Mouse (Mus musculus) left cerebral cortex, adult 18-20 months (tissue): Measurements from ENCODE around the gene St13. TPM values are rescaled to one million over a fixed set of nuclear protein-coding genes. Genes with fewer than 3 reads are reported as not detected.

ENCODE experiments used
- DNase-seq, 2 experiments: peaks; one replicate each; pipeline ENCODE4 v3.0.0; 2021 to 2022; ENCODE audit warnings: low spot score in 2 of 2, mixed read lengths in 1 of 2
- total RNA-seq, 2 experiments: library from RNA; stranded (reverse); gene quantifications; 2 replicates each; pipeline ENCODE4 v1.2.3; 2021

The St13 gene
- total RNA-seq, 2 experiments from 2014 or later: 173 to 174 TPM

GRCm38 (mm10) chr15:81366241-81366640, 33.6 kb downstream of the St13 start:
- no peak for DNase-seq

- DNase-seq: no peak
These were observed 34.6 kb downstream of the St13 start for GRCm38 (mm10) chr15:81365246-81365645.

DNA sequence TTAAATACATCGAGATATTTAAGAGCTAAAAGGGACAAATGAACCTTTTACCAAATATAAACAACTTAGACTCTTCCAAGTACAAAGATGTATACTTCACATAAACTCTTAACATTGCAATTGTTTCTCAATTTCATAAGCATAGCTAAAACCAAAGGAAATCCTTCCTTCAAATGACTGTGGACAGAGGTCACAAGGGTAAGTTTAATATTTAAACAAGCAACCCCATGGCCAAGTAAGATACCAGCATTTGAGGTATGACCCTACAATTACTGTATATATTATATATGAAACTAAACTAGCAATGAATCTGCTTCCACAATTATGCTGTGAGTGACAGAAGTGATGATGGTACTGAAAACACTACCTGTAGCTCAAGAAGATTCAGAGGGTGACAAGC, 35.6 kb downstream of the St13 start:
- DNase-seq: no peak

- no peak for DNase-seq
These were observed 37.4 kb downstream of the St13 start for GRCm38 (mm10) chr15:81362501-81362900.

GRCm38 (mm10) chr15:81361417-81362015, 38.4 kb downstream of the St13 start:
- DNase-seq: no peak

DNA sequence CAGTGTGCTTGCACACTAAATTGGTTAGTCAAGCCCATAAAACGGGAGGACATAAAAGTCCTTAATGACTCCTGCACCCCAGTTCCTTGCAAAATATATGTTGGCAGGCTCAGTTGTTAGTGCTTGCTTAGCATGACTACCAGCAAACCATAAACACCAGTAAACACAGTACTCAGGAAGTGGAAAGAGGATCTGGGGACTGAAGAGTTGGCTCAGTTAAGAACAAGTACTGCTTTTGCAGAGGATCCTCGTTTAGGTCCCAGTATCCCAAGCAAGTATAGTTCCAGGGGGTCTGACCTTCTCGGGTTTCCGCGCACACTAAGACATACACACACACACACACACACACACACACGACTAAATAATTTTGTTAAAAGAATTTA, 38.9 kb downstream of the St13 start:
- no peak for DNase-seq

GRCm38 (mm10) chr15:81360345-81361021, 39.4 kb downstream of the St13 start, which contains the start of gene Slc25a17:
Slc25a17 (minus strand) TSS chr15:81360812.
- DNase-seq: peak; percentile 93

- no peak for DNase-seq
These were observed 40.5 kb downstream of the St13 start for GRCm38 (mm10) chr15:81359421-81359820.

DNA sequence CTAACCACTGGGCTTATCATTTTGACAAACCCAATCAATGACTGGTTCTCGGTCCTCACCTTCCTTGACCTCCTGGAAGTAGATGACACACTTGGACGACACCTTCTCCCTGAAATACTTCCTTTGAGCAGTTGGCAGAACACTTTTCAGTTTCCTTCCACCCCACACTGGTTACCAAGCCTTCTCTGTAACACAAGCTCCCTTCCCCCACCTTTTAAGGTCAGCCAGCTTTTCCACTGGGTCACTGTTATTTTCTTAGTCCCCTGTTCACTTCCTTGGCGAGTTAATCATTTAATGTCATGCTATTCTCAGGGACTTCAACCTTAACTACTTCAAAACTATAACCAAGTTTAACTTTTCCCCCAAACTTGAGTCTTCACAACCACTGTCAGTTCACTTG, 40.9 kb downstream of the St13 start:
- no peak for DNase-seq

DNA sequence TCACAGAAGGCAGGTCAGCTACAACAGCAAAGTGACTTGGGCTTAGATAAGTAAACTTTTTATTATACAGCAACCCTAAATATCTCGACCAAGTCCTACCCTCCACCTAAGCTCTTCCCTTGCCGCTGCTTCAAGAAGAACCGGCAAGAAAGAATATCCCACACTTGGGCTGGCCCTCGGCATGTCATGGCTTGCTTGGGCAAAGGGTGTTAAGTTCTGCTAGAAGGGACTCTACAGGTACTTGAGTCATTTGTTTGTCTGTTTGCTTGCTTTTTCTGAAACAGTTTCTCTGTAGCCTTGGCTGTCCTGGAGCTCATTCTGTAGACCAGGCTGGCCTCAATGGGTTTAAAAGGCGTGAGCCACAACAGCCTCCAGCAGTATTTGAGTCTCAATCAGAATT, 42.9 kb downstream of the St13 start:
- no peak for DNase-seq

DNA sequence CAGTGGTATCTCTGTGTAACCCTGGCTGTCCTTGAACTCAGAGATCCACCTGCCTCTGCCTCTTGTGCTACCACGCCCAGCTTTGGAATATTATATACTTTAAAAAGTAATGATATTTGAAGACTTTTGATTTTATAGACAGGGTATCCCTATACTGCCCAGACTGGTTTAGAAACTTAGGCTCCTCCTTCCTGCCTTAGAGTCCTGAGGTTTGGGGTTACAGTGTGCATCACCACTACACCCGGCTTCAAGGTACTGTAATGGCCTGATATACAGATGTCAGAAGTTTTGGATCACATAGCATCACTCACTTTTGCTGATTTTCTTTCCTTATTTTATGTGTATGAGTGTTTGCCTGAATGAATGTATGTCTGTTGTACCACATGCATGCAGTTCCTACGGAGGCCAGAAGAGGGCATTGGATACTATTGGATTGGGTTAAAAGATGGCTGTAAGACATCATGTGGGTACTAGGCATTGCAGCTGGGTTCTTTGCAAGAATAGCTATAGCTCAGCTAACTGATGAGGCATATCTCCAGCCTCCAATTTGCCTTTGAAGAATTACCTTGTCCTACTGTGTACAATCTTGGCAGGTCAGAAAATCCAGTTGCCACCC, 44.6 kb downstream of the St13 start:
- DNase-seq: no peak

- DNase-seq: no peak
These were observed 47.2 kb downstream of the St13 start for GRCm38 (mm10) chr15:81352638-81353037.

DNA sequence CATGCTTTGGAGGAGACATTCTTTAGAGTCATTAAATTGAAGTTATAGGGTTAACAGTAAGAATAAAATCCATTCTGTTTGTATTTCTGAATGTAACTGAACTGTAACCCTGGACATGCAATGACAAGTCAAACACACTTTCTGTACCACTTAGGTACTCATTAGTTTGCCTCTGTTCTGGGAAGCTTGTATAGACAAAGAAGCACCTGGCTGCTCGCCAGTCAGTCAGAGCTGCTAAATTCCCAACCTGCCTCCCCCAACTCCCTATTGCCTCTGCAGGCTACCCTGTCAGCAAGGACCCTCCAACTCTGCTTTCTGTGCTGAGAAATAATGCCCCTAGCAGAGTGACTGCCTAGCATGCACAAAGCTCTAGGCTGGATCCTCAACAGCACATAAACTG, 49.5 kb downstream of the St13 start:
- DNase-seq: no peak

DNA sequence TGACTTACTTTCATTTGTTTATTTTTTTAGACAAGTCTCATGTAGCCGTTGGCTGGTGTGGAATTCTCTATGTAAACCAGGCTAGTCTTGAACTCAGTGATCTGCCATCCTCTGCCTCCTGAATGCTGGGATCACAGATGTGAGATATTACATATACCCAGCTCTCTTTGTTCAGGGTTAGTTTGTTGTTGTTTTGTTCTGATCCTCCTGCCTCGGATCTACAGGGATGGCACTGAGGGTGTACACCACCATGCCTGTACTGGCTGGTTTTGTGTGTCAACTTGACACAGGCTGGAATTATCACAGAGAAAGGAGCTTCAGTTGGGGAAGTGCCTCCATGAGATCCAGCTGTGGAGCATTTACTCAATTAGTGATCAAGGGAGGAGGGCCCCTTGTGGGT, 51.5 kb downstream of the St13 start:
- DNase-seq: no peak

DNA sequence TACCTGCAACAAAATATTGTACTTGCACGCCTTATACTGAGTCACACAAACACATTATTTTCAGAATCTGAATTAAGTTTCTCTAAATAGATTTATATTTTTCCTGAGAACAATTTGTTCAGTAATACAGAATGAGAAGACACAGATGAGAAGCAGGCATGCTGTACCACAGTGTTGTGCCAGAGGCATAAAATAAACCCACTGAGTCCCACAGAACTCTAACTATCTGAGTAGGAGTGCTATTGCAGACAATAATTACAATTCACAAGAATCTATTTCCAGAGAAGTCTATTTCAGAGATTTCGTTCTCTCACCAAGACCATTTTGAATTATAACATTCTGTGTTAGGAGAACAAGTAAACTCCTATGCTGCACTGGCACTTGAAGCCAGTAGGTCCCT, 52.4 kb downstream of the St13 start:
- DNase-seq: no peak

DNA sequence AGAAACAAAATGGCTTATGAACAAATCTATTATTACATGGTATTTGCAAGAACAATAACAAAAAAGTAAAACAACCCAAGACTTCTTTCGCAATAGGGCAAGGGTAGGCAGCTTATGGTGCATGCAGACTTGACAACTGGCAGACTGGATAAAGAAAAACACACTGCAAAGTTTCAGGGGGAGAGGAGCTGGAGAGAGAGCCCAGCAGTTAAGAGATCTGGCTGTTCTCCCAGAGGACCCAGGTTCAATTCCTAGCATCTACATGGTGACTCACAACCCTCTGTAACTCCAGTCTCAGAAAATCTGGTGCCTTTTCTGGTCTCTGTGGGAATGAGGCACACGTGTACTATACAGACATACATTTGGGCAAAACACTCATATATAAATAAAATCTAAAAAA, 58.5 kb downstream of the St13 start:
- peak in 1 of 2 experiments; percentile 23 for DNase-seq

- DNase-seq: no peak
These were observed 60.7 kb downstream of the St13 start for GRCm38 (mm10) chr15:81339158-81339557.

GRCm38 (mm10) chr15:81336466-81336865, 63.4 kb downstream of the St13 start:
- DNase-seq: peak; percentile 21 to 28

- DNase-seq: no peak
These were observed 67.4 kb downstream of the St13 start for GRCm38 (mm10) chr15:81332517-81332916.

- no peak for DNase-seq
These were observed 69.0 kb downstream of the St13 start for GRCm38 (mm10) chr15:81330816-81331433.

- no peak for DNase-seq
These were observed 70.0 kb downstream of the St13 start for GRCm38 (mm10) chr15:81329721-81330369.

- no peak for DNase-seq
These were observed 72.4 kb downstream of the St13 start for GRCm38 (mm10) chr15:81327501-81327900.
